In the genomic region with DNA sequence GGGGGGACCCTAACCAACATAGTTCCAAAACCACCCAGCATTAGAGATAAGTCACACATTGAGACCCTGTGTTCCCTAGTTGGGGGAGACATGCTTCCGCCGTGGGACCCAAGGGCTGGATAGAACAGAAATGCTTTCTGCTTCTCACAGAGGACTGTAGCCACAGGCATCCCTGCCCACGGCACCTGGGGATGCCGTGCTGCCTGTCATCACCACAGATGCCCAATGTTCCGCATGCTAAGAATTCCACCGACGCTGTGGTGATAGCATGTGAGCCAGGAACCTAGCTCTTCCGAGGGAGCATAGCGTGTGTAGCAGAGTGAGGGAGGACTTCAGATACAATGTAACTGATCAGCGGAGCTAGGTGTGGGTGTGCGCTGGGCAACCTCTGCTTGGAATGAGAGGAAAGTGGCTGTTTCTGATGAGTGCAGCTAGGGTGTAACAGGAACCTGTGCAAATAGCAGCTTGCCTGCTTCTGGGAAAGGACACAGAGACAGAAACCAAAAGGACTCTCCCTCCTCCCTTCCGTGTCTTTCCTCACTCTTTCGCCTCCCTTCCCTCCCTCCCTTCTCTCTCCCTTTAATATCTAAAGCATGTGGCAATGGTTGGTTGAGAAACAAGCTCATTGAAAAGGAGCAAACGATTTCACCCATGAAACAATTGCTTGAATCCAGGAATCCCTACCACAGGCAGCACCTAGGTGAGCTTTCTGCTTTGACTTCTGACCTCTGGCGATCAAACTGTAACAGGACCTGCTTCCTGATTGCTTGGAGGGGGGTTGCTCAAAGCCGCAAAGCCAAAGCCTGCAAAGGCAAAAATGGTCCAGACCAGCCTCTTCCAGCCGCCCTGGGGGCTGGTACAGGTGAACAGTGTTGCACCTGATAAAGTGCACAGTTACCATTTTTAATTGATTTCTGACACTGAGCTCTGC, we compare ENCODE assay signal across 10 mouse cellular contexts.
DNase-seq lines count a peak whose midpoint lies in the region; ATAC-seq and TF ChIP-seq lines count a peak whose summit lies in the region.
"Had no signal": no experiment of that assay in that cellular context is flagged by ENCODE, and none has a peak within 500 bp of the region (broad histone marks: within the 10 kb centered on the region; RNA-seq: fewer than 3 reads in every experiment).

No protein-coding gene starts in this region.

- no peak for ATAC-seq in kidney, embryonic 15.5 days (replicated peaks; ENCODE audit: low FRiP score)
- ATAC-seq in forebrain, embryonic 12.5 days (ENCODE audit: low FRiP score), result no peak; the same call in 1 of the 2 replicates
- ATAC-seq in midbrain, embryonic 11.5 days (ENCODE audit: low FRiP score), result no peak

- no peak overlapping the region for H3K4me3 ChIP-seq in kidney, embryonic 15.5 days (replicated peaks)
- H3K4me3 ChIP-seq in kidney, adult 2 months (ENCODE audit: insufficient read depth, low read depth, low read length), result no peak overlapping the region
- H3K4me3 ChIP-seq in forebrain, embryonic 12.5 days (replicated peaks), result peak overlapping the region; percentile 11
- no peak overlapping the region for H3K4me3 ChIP-seq in midbrain, embryonic 11.5 days (ENCODE audit: low read depth, low read length)
- H3K4me3 ChIP-seq: liver, embryonic 13.5 days had no signal

- 39% methylated on average over 17 of the region's 17 CpGs for WGBS in kidney, embryonic 15.5 days
- WGBS in kidney, adult 2 months, result 37% methylated on average over 17 of the region's 17 CpGs
- WGBS in forebrain, embryonic 12.5 days, result 33% methylated on average over 17 of the region's 17 CpGs
- 49% methylated on average over 17 of the region's 17 CpGs for WGBS in midbrain, embryonic 11.5 days

- TF ChIP-seq CTCF in kidney, adult 2 months (conservative IDR thresholded peaks at IDR 0.05; ENCODE audit: insufficient read depth, insufficient read length, low read depth, low read length), result no peak

- H3K27me3 ChIP-seq in kidney, embryonic 15.5 days, result peaks cover 40% of the 10 kb centered on the region
- H3K27me3 ChIP-seq in kidney, adult 2 months (replicated peaks; ENCODE audit: control insufficient read depth, insufficient read depth, low read length), result no peaks in the 10 kb centered on the region
- peaks cover 79% of the 10 kb centered on the region for H3K27me3 ChIP-seq in forebrain, embryonic 12.5 days
- peaks cover 2% of the 10 kb centered on the region; the same call in 1 of the 2 replicates for H3K27me3 ChIP-seq in midbrain, embryonic 11.5 days (ENCODE audit: control insufficient read depth, insufficient read depth, low read length)

- H3K9ac ChIP-seq in kidney, embryonic 15.5 days, result no peak overlapping the region
- H3K9ac ChIP-seq in forebrain, embryonic 12.5 days, result peak overlapping the region; percentile 12; the same call in 1 of the 2 replicates
- no peak overlapping the region for H3K9ac ChIP-seq in midbrain, embryonic 11.5 days (ENCODE audit: low read length)
- H3K9ac ChIP-seq: liver, embryonic 13.5 days had no signal

- peaks cover 14% of the 10 kb centered on the region for H3K4me1 ChIP-seq in kidney, embryonic 15.5 days
- no peaks in the 10 kb centered on the region for H3K4me1 ChIP-seq in kidney, adult 2 months (ENCODE audit: control insufficient read depth, insufficient read depth, low read length)
- peaks cover 25% of the 10 kb centered on the region for H3K4me1 ChIP-seq in forebrain, embryonic 12.5 days
- peaks cover 14% of the 10 kb centered on the region for H3K4me1 ChIP-seq in midbrain, embryonic 11.5 days (ENCODE audit: control insufficient read depth, insufficient read depth, low read length)
- H3K4me1 ChIP-seq: liver, embryonic 13.5 days had no signal

- TF ChIP-seq POLR2A in kidney, adult 2 months (IDR thresholded peaks at IDR 0.05; ENCODE audit: low read depth, low read length), result no peak

- H3K9me3 ChIP-seq in kidney, embryonic 15.5 days (replicated peaks), result no peaks in the 10 kb centered on the region
- no peaks in the 10 kb centered on the region for H3K9me3 ChIP-seq in forebrain, embryonic 12.5 days
- H3K9me3 ChIP-seq in midbrain, embryonic 11.5 days (ENCODE audit: control insufficient read depth, low read length), result no peaks in the 10 kb centered on the region
- H3K9me3 ChIP-seq: liver, embryonic 13.5 days had no signal

- no peak for DNase-seq in kidney, adult 2 months
- peak; percentile 70 for DNase-seq in Muller cell, postnatal 12 days (ENCODE audit: inconsistent ontology term)
- no peak for DNase-seq in midbrain, embryonic 11.5 days (ENCODE audit: low spot score, missing footprints)
- DNase-seq in MN1 (ENCODE audit: low spot score), result no peak
- DNase-seq in thymus, adult 18-20 months, result no peak
- no peak for DNase-seq in adrenal gland, adult 2 months
- DNase-seq: cerebellum, adult 9-10 months; liver, embryonic 13.5 days had no signal

- no peaks in the 10 kb centered on the region for H3K36me3 ChIP-seq in kidney, embryonic 15.5 days
- H3K36me3 ChIP-seq in kidney, adult 2 months (ENCODE audit: control insufficient read depth, insufficient read depth, low read length), result no peaks in the 10 kb centered on the region
- no peaks in the 10 kb centered on the region for H3K36me3 ChIP-seq in forebrain, embryonic 12.5 days (replicated peaks)
- H3K36me3 ChIP-seq in midbrain, embryonic 11.5 days (ENCODE audit: control insufficient read depth, insufficient read depth, low read length), result no peaks in the 10 kb centered on the region
- H3K36me3 ChIP-seq: liver, embryonic 13.5 days had no signal

- H3K4me2 ChIP-seq in kidney, embryonic 15.5 days, result peak overlapping the region; percentile 20
- H3K4me2 ChIP-seq in forebrain, embryonic 12.5 days, result peak overlapping the region; percentile 43
- H3K4me2 ChIP-seq in midbrain, embryonic 11.5 days, result peak overlapping the region; percentile 24; the same call in 1 of the 2 replicates
- H3K4me2 ChIP-seq: liver, embryonic 13.5 days had no signal

- no peak overlapping the region for H3K27ac ChIP-seq in kidney, embryonic 15.5 days
- no peak overlapping the region for H3K27ac ChIP-seq in kidney, adult 2 months (ENCODE audit: insufficient read depth, low read depth, low read length)
- peak overlapping the region; percentile 86 for H3K27ac ChIP-seq in forebrain, embryonic 12.5 days
- H3K27ac ChIP-seq in midbrain, embryonic 11.5 days (ENCODE audit: low read depth, low read length), result no peak overlapping the region
- H3K27ac ChIP-seq: liver, embryonic 13.5 days had no signal
